Mouse (Mus musculus) ES-Bruce4 (cell line): ENCODE data around the gene Nufip1.

Experiments used
- CTCF ChIP-seq: IDR thresholded peaks from one replicate; pipeline ENCODE4 v1.8.1; 2011; ENCODE audit warnings: low read depth, low read length
- EP300 ChIP-seq: IDR thresholded peaks from 2 replicates; pipeline ENCODE4 v1.6.1; 2011; ENCODE audit warnings: low read depth, low read length; ENCODE audit not compliant: insufficient read depth
- POLR2A ChIP-seq: IDR thresholded peaks from one replicate; pipeline ENCODE4 v1.8.1; 2011; ENCODE audit warnings: low read length; ENCODE audit not compliant: insufficient read depth

DNA sequence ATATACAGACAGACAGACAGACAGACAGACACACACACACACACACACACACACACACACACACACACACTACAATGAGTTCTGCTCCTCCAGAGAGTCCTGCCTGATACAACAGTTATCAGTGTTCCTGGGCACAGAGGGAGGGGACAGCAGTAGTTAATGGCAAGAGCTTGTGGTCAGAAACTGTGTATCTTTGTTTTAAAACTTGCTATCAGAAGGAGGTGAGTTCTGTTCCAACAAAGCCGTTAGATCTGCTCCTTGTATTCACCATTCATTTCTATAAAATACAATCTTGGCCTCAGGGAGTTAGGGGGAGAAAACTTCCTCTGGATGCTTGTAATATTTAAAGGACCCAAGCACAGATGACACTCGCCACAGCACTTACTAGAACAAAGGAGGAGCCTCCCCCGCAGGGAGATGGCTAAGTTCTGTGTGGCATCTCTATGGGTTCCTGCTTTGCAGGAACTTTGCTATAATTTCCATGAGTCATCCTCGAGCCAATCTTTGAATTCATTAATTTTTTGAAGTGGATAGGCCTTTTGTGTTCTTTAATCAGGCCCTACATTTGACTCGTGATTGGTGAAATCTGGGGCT, 47.6 kb downstream of the Nufip1 start:
- TF ChIP-seq EP300: no peak
- no peak for TF ChIP-seq POLR2A
- no peak for TF ChIP-seq CTCF
